Mouse (Mus musculus) adrenal gland, adult 8-10 months (tissue): ENCODE measurements at regions not wholly inside any gene's neighbourhood (a gene's known extent, or its start where the extent isn't known, plus 50 kb on each side); places are given as distances from the start of the nearest gene placed in this dataset.
"Not testable (repeated sequence)": the region's sequence is repeated elsewhere in the genome, so short reads cannot be mapped to it uniquely, and the experiment has no call there.

Experiments used
- DNase-seq: peaks from one replicate; pipeline ENCODE4 v3.0.0; 2022

DNA sequence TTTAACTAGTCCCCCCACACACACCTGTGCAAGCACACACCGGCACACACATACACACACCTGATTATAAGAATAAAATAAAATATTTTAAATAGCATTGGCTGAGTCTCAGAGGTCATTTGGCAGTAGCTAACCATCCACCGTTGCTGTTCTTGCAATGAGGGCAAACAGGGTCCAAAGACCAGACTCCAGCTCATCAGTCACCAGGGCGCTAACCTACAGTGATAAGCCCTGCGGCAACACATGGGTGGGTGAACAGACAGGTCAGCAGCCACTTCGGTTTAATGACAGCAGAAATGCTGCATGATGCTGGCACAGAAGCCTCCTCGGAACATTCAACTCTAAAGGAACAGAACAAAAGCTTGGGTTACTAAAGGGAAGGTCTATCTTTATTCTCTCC is 54.9 kb downstream of the Tas2r134 start:
- DNase-seq: no peak

DNA sequence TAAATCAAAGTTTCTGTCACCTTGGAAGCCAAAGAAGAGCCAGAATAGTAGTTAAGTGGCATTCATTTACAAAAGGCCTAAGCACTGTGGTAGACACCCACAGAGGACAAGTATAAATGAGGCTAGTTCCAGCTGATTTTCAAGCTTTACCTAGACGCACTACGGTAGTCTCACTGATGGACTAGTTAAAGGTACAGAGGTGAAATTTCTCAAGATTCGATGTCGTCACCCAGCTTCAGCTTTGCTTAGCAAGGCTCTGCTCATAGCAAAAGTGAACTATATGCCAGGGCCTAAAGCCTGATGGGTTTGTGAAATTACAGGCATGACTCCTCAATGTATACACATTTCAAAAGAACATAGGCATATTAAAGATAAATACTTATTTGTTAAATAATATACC is 55.4 kb downstream of the Tas2r134 start:
- no peak for DNase-seq

DNA sequence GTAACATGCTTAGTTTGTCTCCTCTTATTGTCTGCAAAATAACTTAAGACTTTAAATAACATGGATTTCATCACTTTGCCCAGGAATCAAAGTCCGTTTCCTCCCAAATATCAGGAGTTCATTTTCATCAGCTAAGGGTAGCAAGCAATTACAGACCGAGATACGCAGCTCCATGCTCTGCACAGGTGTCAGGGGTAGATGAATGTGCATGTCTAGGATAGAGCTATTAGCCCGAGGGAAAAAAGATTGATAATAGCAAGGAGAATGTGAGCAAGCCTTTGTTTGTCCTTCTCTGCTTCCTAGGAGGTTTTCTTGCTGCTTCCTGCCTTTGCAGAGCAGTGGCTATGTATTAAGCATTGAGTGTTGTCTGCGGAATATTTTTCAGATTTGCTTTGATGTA is 77.8 kb downstream of the Tas2r134 start:
- no peak for DNase-seq

DNA sequence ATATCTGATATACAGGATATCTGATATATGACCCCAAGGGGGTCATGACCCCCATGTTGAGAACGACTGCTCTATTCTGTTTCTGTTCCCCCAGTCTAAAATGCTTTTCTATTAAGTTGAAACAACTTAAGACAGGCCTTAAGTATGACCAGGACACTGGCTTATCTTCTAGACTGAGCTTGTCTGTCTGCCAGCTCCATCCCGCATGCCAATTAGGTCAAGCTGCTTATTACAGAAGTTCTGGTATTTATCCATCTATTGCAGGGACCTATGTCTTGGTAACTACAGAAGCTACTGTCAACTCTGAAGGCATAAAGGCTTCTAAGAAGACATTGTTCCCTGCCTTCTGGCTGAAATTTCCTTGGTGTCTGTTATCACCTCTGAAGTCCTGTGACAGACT is 81.4 kb downstream of the Tas2r134 start:
- DNase-seq: peak; percentile 6

DNA sequence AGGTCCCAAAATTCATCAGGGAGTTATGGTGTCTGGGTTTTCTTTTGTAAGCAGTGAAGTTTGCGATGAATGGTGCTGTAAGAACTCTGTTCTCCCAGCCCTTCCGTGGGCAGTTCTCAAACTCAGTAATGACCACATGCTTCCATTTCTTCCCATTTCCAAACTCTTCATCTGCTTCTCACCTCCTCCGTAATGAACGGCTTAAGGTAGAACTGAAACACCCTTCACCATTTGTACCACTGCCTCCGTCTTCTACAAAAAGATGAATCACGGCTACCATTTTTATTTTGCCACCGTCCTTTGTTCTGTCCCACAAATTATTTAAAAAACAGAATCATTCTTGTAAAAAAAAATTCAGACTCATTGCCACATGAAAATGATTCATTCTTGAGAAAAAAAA is 85.3 kb downstream of the Tas2r134 start:
- DNase-seq: no peak

DNA sequence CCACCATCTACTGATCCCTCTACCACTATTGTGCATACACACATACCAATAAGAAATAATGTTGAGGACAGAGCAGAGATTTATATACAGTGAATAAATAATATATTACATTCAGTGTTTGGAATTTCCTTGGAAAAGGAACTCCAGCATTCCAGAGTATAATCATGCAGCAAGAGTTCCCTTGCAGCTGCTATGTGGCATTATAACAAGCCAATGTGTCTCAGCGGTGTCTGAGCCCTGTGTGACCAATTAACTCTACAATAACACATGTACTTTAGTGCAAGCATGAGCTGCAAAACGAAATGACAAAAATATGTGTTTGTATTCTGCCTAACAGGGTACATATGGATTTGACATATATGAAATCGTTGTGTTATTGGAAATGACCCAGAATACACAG is 103.5 kb downstream of the Tas2r134 start:
- DNase-seq: no peak

DNA sequence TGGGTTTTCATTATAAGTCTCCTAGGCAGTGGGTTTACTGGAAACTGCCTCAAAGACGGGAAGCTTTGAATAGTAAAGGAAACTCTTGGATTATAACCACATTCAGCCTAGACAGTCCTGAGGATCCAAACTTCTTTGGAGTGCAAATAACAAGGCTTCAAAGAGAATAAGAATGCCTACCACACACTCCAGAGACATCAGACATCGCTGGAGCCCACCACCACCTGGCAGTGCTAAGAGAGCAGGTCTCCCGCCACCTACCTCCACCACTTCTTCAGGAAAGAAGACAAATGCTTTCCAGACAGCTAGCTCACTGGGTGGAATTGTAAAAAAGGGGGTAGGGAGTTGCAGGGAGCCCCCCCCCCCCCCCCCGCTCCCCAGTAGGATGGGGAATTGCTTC is 104.4 kb downstream of the Tas2r134 start:
- DNase-seq: no peak

DNA sequence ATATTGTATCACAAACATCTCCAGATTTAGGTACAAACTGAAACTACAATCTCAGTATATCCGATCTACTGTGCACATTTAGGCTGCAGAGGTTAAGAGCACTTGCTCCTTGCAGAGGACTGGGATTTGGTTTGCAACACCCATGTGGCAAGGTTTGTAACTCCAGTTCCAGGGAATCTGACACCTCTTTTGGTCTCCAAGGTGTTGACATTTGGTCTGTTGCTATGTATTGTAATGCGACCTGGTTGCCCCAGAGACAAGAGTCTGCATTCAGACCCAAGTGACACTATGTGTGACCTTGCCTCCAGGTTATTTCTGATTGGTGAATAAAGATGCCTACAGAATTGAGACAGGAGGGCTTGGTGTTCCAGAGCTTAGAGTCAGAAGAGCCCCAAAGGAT is 105.0 kb downstream of the Tas2r134 start:
- no peak for DNase-seq

DNA sequence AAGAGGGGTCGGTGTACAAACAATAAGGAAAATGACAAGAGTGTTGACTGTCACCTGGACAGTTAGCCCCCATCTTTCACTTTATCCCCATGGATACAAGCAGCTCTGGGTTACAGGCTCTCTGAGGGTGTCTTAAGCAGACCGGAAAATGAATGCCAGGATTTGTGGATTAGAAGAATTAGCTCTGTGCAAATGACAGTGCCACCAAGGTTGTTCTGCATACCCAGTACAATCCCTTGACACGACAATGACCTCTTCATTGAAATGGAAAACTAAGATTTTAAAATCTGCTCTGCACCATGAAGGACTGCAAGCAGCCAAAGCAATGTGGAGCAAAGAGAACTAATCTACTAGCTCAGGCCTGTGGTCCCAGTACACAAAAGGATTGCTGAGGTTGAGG is 105.9 kb downstream of the Tas2r134 start:
- no peak for DNase-seq

DNA sequence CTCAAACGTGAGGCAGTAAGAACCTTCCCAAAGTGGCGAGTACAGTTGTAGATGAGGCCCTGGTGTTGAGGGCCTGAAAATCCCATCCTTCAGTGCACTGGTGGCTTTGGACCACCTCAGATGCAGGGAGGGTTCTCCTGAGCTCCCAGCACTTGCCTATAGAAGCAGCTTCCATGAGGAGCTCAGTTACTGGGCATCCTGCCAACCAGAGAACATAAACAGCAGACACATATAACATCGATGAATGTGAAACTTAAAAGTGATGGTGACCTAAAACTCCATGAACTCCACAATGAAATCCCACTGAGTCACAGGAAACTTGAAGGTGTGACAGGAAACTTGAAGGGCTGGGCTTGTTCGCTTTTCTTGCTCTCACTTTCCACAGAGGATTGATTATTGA is 109.1 kb downstream of the Tas2r134 start:
- DNase-seq: no peak

DNA sequence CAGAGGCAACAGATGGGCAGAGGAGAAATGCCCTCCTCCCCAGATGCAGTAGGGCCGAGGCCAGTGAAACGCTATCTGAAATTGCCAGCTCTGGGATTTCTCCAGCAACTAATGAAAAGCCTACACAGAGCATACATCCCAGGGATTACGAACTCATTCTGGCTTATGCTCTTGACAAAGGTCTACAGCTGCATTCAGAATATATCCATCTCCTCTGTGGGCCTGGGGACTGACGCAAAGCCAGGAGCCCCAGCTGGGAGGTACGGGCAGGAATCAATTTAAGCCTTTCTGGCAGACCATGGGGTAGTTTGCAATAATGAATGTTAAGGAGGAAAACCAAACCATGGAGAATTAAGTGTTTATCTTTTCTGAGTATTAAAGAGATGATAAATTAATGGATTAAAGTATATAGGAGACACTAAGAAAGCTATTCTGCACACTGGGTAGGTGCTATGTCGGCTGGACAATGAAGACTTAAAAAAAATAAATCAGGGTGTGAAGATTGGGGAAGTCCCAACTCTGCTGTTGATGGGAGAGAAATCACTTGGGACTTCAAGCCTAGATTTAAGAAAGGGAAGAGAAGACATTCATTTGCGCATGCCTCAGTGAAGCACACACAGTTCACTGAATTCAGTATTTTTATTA is 120.5 kb downstream of the Tas2r134 start:
- no peak for DNase-seq

DNA sequence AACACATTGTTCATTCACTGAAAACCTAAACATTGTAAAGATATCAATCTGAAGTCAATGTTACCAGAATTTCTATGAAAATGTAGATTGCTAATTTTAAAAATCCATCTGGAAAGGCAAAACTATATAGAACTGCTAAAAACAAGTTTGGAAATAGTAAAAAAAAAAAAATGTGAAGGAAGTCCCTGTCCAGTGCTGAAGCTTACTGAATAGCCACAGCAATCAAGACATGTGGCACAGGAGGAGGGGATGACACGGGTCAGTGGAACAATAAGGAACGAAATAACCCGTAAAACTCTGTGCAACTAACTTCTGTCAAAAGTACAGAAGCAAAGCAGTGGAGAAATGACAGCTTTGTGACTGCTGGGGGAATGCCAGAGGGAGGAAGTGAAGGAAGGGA is 121.9 kb downstream of the Tas2r134 start:
- DNase-seq: no peak

DNA sequence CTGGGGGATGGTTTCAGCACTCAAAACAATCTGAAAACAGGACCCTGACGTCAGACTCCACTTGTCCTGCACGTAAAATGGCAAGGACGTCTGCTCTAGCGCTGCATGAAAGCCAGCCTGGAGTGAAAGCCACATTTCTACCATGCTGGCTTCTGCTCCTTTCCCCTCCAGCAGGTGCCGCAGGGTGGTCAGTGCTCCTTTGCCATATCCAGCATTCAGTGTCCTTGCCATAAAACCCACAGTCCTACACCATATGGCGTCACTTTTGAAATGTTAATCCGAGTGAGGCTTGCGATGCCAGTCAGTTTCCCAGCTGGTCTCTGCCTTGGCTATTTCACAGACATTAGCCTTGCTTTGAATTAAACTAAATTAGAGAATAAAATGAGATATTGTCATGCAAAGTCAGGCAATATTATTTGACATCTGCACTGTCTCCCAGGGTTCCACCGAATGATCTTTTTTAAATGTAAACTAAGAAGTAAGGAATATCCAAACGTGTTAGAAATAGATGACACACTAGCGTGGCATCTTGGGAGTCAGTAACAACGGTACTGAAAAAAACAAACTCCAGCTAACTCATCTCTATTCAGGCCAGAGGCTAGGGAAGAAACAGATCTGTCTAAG is 125.7 kb downstream of the Tas2r134 start:
- no peak for DNase-seq

DNA sequence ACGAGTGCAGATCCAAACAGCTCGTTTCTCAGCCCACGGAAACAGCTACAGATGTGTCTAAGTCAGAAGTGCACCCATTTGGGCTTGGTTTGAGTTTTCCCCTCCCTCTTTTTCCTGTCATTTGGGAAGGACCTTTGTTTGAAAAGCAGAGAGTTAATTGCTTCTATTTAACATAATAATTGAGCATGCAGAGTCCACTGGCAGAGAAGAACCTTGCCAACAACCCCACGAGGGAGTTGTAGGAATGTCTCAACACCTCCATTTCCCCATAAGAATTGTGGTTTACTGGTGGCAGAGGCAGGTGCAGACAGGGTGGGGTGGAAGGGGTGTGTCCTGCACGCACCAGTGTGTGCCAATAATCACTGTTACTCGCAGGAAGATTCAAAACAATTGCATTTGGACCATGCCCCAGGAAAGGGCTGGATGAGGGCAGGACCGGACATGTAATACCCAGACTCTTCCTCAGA is 126.3 kb downstream of the Tas2r134 start:
- DNase-seq: no peak

DNA sequence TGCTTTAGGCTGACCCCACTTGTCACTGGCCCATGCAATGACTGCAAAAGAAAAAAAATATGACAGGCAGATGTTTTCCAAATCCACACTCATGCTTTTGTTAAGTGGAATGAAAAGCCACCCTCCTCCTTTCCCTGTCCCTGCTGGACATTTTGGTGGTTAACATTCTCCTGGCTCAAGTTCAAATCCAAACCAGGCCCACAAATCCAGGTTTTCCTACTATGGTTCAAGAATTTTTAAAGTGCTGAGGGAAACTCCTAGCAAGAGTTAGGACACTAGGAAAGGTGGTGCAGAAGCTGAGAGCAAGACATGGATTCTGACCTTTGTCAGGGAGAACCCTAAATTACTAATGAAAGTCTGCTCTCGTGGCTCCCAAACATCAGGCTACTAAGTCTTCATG is 130.1 kb downstream of the Tas2r134 start:
- no peak for DNase-seq

DNA sequence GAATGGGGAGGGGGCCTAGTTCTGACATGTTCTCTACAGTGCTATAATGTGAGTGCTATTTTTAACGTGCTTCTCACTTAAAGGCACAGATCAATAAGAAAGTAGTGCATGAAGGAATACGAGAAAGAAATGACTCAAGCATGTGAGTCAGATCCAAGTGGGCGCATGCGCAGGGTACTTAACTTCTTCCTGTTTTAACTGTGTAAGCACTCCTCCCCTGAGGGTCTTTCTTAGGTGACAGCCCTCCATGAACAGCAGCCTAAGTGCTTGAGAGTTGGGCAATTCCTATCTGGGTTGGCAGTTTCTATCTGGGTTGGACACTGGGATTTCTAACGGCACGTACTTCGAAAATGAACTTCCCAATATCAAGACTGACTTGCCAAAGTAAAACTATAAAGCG is 130.8 kb downstream of the Tas2r134 start:
- DNase-seq: no peak

DNA sequence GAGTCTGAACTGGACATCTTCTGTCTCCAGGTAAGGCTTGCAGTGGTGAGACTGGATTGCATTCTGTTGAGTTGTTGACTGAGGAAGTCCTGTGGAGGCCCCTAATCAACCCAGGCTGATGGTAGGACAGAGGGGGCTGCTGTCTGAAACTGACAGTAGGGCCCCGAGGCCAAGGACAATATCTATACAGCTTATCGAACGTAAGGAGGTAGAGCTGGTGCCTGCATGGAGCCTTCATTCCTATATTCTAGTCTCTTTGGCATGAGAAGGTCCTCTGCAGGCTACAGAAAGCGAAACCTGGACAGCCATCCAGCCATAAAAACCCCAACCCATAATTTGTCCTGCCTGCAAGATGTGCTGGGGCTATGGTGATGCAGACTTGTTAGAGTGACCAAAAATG is 135.6 kb downstream of the Tas2r134 start:
- no peak for DNase-seq

DNA sequence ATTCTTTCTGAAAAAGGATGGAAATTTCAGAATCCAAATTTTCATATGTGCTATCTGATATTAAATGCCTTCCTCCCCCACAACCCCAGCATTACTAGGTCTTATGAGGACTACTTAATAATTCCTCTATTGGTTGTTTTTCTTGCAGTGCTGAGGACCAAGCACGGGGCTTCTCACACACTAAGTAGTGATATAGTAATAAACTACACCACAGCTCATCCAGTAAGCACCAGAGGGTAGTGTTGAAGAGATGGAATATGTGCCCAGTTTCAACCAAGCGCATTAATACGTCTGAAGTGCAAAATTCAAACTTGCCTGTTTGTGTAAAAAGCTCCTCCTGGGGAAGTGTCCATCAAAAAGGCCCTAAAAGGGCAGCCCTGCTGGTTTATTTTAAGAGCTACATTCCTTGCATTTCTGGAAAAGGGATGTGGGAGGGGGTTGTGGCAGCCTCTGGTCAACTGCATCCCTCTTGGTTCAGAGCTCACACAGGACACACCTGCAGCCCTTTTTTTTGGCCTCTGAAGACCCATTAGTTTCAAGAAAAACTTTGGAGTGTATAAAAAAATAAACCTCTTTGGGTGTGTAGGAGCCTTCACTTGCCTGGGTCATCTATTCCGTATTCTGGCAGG is 140.3 kb downstream of the Tas2r134 start:
- no peak for DNase-seq

DNA sequence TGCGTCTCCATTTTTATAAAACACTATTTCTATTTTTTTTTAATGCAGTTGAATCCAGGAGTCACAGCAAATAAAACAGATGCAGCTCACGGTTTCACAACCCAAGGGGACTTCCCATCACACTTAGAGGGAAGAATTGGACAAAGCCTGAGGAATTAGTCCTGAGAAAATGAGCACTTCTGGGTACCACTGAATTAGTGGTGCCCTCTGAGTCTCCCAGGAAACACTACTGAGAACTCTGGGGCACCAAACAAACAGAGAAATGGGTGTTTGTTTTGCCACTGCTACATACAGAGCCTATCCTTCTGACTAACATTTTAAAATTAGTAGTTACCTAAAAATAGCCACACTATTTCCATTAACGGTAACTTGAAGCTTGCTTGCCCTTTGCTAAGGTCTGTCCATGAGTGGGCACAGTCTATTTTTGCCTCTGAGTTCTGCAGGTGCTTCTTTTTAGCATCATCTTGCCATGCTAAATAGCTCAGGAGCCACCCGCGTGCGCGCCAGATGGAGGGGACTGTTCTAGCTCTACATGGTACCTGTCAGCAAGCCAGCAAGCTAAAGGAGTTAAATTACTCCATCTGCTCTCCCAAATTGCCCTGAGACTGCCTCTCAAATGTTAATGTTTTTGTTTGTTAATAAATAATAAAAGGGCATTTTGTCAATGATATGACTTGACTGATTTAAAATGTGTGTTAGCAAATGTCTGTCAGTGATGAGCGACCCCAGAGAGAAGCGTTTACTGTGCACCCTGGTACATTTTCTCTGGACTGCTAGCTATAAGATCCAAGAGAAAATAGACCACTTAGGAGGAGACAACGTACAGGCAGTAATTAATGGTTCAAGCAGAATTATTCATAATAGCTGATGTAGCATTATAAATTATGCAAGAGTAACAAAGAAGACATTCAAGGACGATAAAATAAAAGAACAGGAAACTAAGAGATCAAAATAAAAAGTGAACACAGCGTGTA is 141.3 kb downstream of the Tas2r134 start:
- DNase-seq: no peak

DNA sequence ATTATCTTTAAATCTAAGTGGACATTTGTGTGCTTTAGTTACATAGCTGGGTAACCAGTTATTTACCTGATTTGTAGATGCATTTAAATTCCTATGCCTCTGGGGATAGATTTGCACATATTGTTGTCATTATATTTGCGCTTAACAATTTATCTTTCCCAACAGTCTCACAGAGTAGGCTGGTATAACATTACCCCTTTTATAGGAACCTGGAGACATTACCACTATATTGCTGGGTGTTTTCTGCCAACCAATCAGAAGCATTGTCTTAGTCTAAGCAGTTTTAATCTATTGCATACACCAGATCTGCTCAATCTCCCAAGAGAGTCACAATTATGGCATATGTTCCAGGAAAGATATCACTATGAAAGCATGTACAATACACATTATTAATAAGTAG is 149.8 kb downstream of the Rbm43 start:
- DNase-seq: no peak

DNA sequence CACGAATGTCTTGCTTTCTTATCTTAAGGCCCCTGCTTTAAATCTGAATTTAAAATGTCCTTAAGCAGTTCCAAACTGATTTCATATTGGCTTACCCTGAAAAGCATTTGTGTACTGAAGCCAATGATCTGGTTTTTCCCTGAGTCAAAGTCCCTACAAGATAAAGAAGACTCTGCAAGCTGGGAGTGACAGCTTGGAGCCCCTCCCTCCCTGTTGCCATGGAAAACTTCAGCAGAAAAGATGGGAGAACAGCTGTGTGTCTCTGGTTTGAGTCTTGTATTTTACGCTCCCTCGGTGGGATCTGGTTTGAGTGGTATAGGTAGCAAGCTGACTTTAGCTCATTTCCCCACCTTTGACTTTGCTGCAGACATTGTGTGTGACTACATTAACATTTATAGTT is 146.1 kb downstream of the Rbm43 start:
- no peak for DNase-seq

DNA sequence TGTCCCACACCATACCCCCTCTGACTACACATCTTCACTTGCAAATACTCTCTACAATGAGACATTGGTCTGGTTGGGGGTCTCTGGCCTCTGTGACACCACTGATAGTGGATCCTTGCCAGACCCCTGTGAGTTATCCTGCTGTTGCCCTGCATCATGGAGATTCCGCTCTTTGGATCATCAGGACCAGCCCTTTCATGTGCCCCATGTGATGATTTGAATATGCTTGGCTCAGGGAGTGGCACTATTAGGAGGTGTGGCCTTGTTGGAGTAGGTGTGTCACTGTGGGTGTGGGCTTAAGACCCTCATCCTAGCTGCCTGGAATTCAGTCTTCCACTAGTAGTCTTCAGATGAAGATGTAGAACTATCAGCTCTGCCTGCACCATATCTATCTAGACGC is 141.7 kb downstream of the Rbm43 start:
- DNase-seq: not testable (repeated sequence)

DNA sequence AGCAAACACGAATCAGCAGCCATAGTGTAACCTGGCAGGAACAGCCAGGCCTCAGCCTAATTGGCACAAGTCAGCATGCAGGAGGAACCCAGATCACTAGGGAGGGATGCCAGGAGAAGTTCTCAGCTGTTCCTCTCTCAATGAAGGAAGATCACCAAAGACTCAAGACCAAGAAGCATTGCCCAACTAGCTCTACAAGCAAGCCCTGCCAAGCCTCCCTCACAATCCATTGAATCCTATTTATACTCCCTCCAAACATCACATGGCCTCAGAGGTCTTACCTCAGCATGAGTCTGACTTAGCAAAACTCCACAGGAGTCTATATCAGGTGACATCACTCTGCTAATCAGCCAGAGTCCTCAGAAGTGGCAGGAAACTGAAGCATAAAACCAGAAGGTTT is 135.1 kb downstream of the Rbm43 start:
- DNase-seq: no peak
